Mouse (Mus musculus): ENCODE measurements at regions not wholly inside any gene's neighbourhood (a gene's known extent, or its start where the extent isn't known, plus 50 kb on each side); places are given as distances from the start of the nearest gene placed in this dataset.

GRCm38 (mm10) chr12:43462543-43462942 is 747.6 kb downstream of the Dnajb9 start:
- Histone ChIP-seq H3K79me2 (ENCODE audit: control insufficient read depth, insufficient read depth, low read length) (no peaks in the 10 kb centered on the region), H3K27ac (replicated peaks; ENCODE audit: insufficient read depth, low read depth, low read length) (no peak overlapping the region), H3K4me1 (ENCODE audit: control insufficient read depth, insufficient read depth, low read length) (no peaks in the 10 kb centered on the region), H3K27me3 (ENCODE audit: control insufficient read depth, insufficient read depth, low read length) (no peaks in the 10 kb centered on the region), H3K9ac (ENCODE audit: low read depth, low read length) (no peak overlapping the region), H3K36me3 (ENCODE audit: control insufficient read depth, insufficient read depth, low read length) (no peaks in the 10 kb centered on the region), H3K4me3 (ENCODE audit: insufficient read depth, low read depth, low read length) (no peak overlapping the region)
- WGBS = 74% methylated on average over 1 of the region's 1 CpGs
- DNase-seq (ENCODE audit: extremely low read depth, low read depth, low spot score) = no peak
- TF ChIP-seq CTCF (IDR thresholded peaks at IDR 0.05; ENCODE audit: low read depth, low read length) = no peak
- no peak for TF ChIP-seq POLR2A (IDR thresholded peaks at IDR 0.05; ENCODE audit: extremely low read depth, insufficient read depth, low read length)

Data from liver, adult 2 months (tissue).